Mouse (Mus musculus) embryonic fibroblast, embryonic 13.5 days (primary cell): Measurements from ENCODE around the gene Mob3b. TPM values are rescaled to one million over a fixed set of nuclear protein-coding genes. Genes with fewer than 3 reads are reported as not detected.
A peak's percentile ranks its signal among the peaks of the same experiment; 100 is the strongest.

Source experiments
- H3K27ac ChIP-seq: 2 replicates; pipeline ENCODE4 v1.5.1; 2012; ENCODE audit warnings: low read length, control low read depth, inconsistent platforms; ENCODE audit not compliant: insufficient read depth
- H3K4me1 ChIP-seq: 2 replicates; pipeline ENCODE4 v1.6.1; 2011; ENCODE audit warnings: low read length; ENCODE audit not compliant: control insufficient read depth, insufficient read depth
- H3K4me3 ChIP-seq: 2 replicates; pipeline ENCODE4 v1.5.1; 2011; ENCODE audit warnings: mild to moderate bottlenecking, control low read depth, low read length; ENCODE audit not compliant: insufficient read depth
- CTCF ChIP-seq: IDR thresholded peaks from 2 replicates; pipeline ENCODE4 v1.5.1; 2011; ENCODE audit warnings: mild to moderate bottlenecking, control low read depth, low read length, moderate library complexity, borderline replicate concordance; ENCODE audit not compliant: insufficient read depth
- POLR2A ChIP-seq: IDR thresholded peaks from 2 replicates; pipeline ENCODE4 v1.6.1; 2011; ENCODE audit warnings: low read depth, mild to moderate bottlenecking, control low read depth, low read length, moderate library complexity
- polyA plus RNA-seq: library from polyadenylated mRNA; stranded (reverse); fragments of >200 nt; gene quantifications from 2 replicates; pipeline ENCODE4 v1.2.4, GENCODE M21; 2011; ENCODE audit warnings: low read depth; ENCODE audit not compliant: missing spikeins, insufficient read length

Mob3b gene
- polyA plus RNA-seq = 0.43 and 1.6 TPM in 2 replicates

DNA sequence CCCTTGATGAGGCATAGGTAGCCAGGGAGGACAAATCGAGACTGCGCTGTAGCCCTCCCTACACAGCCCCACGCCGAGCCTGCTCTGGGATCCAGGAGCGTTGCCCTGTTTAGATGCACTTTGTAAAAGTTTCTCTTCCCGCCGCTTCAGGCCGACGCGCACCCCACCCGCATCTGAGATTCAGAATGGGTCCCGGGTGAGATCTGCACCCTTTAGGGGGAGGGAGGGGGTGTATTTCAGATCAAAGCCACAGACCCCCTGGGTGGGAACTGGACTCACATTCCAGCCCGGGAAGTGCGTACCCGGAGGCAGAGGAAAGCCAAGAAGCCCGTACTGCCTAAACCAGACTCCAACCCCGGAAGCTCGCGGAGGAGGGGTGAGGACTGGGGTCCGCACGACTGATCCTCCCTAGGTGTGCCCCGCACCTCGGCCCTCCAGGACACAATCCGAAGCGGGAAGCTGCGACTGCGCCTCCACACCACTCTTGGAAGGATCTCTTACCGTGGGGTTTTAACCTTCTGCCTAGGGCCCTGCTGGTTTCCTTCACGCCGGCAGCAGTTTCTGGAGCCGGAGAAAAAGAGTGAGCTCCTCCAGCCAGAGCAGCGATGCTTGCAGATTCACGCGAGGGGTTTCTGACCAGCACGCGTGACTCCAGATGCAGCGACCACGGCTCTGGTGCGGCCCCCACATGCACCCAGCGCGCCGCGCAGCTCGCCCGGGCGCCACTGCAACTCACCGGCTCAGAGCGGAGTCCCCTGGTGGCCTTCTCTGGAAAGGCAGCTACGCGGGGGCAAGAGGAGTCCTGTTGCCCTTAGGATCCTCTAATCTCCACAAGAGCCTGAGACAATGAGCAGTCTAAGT, at the start of gene Mob3b:
Gene Mob3b (minus strand): TSS at position 734 of the 861 bp plus-strand sequence.
- TF ChIP-seq POLR2A (no peak), CTCF (peak; percentile 57)

DNA sequence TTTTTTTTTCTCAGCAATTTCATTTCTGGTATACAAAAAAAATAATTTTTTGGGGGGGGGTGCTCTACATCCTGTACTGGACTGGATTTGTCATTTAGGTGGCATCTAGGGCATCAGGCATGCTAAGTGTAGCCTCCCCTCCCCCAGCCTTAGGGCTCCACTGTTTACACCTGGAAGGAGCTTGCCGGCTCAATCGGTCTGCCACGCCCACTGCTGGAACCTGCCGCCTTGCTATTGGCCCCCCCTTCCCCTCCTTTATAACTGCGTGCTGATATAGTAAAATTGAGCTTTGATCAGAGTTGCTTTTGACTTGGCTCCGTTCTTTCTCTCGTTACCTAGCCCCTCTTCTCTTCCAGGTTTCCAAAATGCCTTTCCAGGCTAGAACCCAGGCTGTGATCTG, 47.4 kb upstream of the Mob3b start:
- peaks cover under 1% of the 10 kb centered on the region; the same call in 1 of the 2 replicates for H3K4me1 ChIP-seq
- no peak overlapping the region for H3K27ac ChIP-seq
- H3K4me3 ChIP-seq = no peak overlapping the region
- TF ChIP-seq CTCF (no peak), POLR2A (no peak)

More for the DNA sequence above, at the start of gene Mob3b:
- no peak within 1 kb of the TSS for H3K27ac ChIP-seq
- H3K4me1 ChIP-seq = peaks cover 4% of the 10 kb centered on the region; the same call in 1 of the 2 replicates
- peak within 1 kb of the TSS; percentile 55 for H3K4me3 ChIP-seq

- no peak for TF ChIP-seq POLR2A
- no peak for TF ChIP-seq CTCF
Observed at GRCm38 (mm10) chr4:35203724-35204123, 46.4 kb upstream of the Mob3b start.

GRCm38 (mm10) chr4:35201700-35202099, 44.4 kb upstream of the Mob3b start:
- TF ChIP-seq CTCF = no peak
- TF ChIP-seq POLR2A = no peak
- Histone ChIP-seq H3K4me3 (no peak overlapping the region), H3K27ac (no peak overlapping the region), H3K4me1 (peaks cover 4% of the 10 kb centered on the region; the same call in 1 of the 2 replicates)

More at GRCm38 (mm10) chr4:35203724-35204123, 46.4 kb upstream of the Mob3b start:
- H3K4me3 ChIP-seq = no peak overlapping the region
- H3K4me1 ChIP-seq = peaks cover 4% of the 10 kb centered on the region; the same call in 1 of the 2 replicates
- H3K27ac ChIP-seq = no peak overlapping the region

DNA sequence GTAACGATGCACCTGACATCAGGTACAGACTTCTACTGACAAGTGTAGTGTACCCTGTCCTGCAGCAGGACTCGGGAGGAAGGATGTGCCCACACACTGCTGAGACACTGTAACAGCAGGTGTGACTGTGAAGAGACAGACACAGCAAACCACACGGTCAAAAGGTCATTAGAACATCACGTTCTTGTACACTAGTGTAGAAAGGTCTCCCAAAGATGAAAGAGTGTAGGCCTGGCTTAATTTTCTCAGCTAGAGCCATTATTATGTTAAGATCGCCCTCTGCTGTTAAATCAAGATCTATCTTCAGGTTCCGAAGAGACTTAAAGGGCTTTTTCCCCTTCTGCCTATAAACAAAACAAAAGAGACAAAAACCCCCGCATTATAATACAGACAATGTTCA, 35.4 kb upstream of the Mob3b start:
- no peak overlapping the region for H3K4me3 ChIP-seq
- H3K4me1 ChIP-seq = no peaks in the 10 kb centered on the region
- TF ChIP-seq CTCF = no peak
- no peak for TF ChIP-seq POLR2A

DNA sequence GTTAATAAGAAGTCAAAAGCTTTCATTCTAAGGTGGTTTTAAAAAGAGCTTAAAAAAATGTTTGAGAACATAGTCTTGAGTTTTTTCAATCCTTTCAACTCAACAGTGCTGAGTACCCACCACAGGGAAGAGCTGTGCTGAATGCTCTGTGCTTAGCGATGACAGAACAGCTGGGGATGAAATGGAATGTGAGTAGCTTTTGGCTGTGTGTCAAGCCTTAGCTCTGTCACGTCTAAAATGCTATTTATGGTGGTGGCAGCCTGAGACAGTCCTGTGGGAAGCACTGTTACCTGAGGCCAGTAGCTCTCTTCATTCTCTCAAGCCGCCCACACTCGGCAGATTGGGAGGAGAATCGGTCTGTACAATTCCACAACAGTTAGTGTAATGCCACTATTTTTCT, 32.5 kb upstream of the Mob3b start:
- H3K4me3 ChIP-seq = no peak overlapping the region
- H3K4me1 ChIP-seq = no peaks in the 10 kb centered on the region
- TF ChIP-seq POLR2A = no peak
- TF ChIP-seq CTCF = no peak
- no peak overlapping the region for H3K27ac ChIP-seq

More for the DNA sequence above, 35.4 kb upstream of the Mob3b start:
- no peak overlapping the region for H3K27ac ChIP-seq

- Histone ChIP-seq H3K27ac (no peak overlapping the region), H3K4me1 (no peaks in the 10 kb centered on the region)
Observed at GRCm38 (mm10) chr4:35187617-35188326, 30.5 kb upstream of the Mob3b start.

DNA sequence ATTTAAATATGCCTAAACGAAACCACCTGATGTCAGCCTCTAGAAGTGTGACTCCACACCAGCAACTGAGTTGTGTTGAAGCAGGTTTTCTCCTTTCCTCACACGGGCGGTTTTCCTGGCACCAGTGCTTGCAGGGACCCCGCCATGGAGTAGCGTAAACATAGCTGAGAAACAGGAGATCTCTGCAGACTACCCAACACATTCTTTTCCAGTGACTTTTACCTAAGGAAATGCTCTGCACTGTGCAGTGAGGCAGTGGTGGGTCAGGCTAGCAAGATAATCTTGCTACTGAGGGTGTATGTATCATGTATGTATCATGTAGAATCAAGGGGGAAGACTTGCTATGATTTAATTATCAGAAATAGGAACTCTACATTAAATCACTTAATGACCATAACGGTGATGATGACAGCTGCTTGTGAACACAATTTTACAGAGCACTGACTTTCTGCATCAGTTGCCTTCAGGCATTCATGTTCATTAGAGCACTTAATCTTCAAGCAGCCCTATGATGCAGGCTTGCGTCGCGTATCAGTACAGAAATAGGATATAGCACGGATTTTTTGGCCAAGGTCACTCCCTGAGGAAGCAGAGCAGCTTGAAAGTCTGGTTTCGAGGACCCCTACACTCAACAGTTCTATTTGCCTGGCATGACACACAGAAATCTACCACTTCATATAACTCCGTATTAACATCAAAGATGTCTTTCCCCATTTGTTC, 20.8 kb upstream of the Mob3b start:
- peaks cover 2% of the 10 kb centered on the region; the same call in 1 of the 2 replicates for H3K4me1 ChIP-seq
- H3K4me3 ChIP-seq = no peak overlapping the region
- no peak overlapping the region for H3K27ac ChIP-seq
- TF ChIP-seq CTCF = no peak

More at GRCm38 (mm10) chr4:35187617-35188326, 30.5 kb upstream of the Mob3b start:
- TF ChIP-seq CTCF = no peak
- no peak for TF ChIP-seq POLR2A
- no peak overlapping the region for H3K4me3 ChIP-seq

GRCm38 (mm10) chr4:35175566-35175965, 18.3 kb upstream of the Mob3b start:
- Histone ChIP-seq H3K27ac (no peak overlapping the region), H3K4me1 (peaks cover 2% of the 10 kb centered on the region; the same call in 1 of the 2 replicates), H3K4me3 (no peak overlapping the region)
- TF ChIP-seq CTCF = no peak
- TF ChIP-seq POLR2A = no peak
